Mouse (Mus musculus) urinary bladder, adult 2 months (tissue): ENCODE measurements around the gene Acd. TPM values are rescaled to one million over a fixed set of nuclear protein-coding genes. Genes with fewer than 3 reads are reported as not detected.

ENCODE experiments used
- DNase-seq: peaks from one replicate; pipeline ENCODE4 v3.0.0; 2022; ENCODE audit warnings: low spot score
- polyA plus RNA-seq: library from polyadenylated mRNA; depleted of rRNA; stranded (reverse); fragments of >200 nt; gene quantifications from 2 replicates; pipeline ENCODE4 v1.2.3, GENCODE M21; 2012; rRNA removed

The Acd gene
- polyA plus RNA-seq, 1 experiment = 18.2 TPM

- DNase-seq = no peak
These were observed 52.0 kb downstream of the Acd start for GRCm38 (mm10) chr8:105648929-105649328.

Other genes with a start within 250 kb of the Acd start
- 84.1 and 93.7 TPM in 2 replicates for gene Tppp3, start 229.6 kb downstream of the Acd start, polyA plus RNA-seq
- gene Zdhhc1, start 204.2 kb downstream of the Acd start, polyA plus RNA-seq = 56.7 and 64.7 TPM in 2 replicates
- 0.49 and 0.52 TPM in 2 replicates for gene Hsd11b2, start 182.3 kb downstream of the Acd start, polyA plus RNA-seq
- gene Atp6v0d1, start 135.1 kb downstream of the Acd start, polyA plus RNA-seq = 144 and 148 TPM in 2 replicates
- 12.1 and 26.0 TPM in 2 replicates for gene Ripor1, start 95.8 kb downstream of the Acd start, polyA plus RNA-seq
- gene Ctcf, start 64.5 kb downstream of the Acd start, polyA plus RNA-seq = 21.6 and 31.5 TPM in 2 replicates
- gene Agrp, start 63.7 kb downstream of the Acd start, polyA plus RNA-seq = 0.27 and 0.89 TPM in 2 replicates
- gene Carmil2, start 14.8 kb downstream of the Acd start, polyA plus RNA-seq = 0.53 and 0.61 TPM in 2 replicates
- gene Pard6a, start within 50 bp of the Acd start, polyA plus RNA-seq = 11.2 and 15.4 TPM in 2 replicates
- gene 4933405L10Rik, start 6.6 kb upstream of the Acd start, polyA plus RNA-seq = not detected in 2 replicates
- gene Enkd1, start 7.1 kb upstream of the Acd start, polyA plus RNA-seq = 9.6 and 11.5 TPM in 2 replicates
- gene Gfod2, start 57.6 kb upstream of the Acd start, polyA plus RNA-seq = 5.2 and 5.9 TPM in 2 replicates
- 17.7 and 18.2 TPM in 2 replicates for gene Ranbp10, start 126.2 kb upstream of the Acd start, polyA plus RNA-seq
- not detected in 2 replicates for gene Tsnaxip1, start 126.6 kb upstream of the Acd start, polyA plus RNA-seq
- gene Cenpt, start 152.2 kb upstream of the Acd start, polyA plus RNA-seq = 14.5 and 21.2 TPM in 2 replicates
- gene Thap11, start 154.0 kb upstream of the Acd start, polyA plus RNA-seq = 42.2 and 44.4 TPM in 2 replicates
- gene Nutf2, start 159.5 kb upstream of the Acd start, polyA plus RNA-seq = 79.8 and 95.3 TPM in 2 replicates
- 38.1 and 44.6 TPM in 2 replicates for gene Edc4, start 179.8 kb upstream of the Acd start, polyA plus RNA-seq
- gene Nrn1l, start 192.5 kb upstream of the Acd start, polyA plus RNA-seq = 1.9 and 2.0 TPM in 2 replicates
- 30.0 and 32.6 TPM in 2 replicates for gene Pskh1, start 199.3 kb upstream of the Acd start, polyA plus RNA-seq
- 1.4 and 1.8 TPM in 2 replicates for gene Ctrl, start 232.8 kb upstream of the Acd start, polyA plus RNA-seq
- gene Psmb10, start 237.3 kb upstream of the Acd start, polyA plus RNA-seq = 82.8 and 98.7 TPM in 2 replicates
- 3.7 and 5.2 TPM in 2 replicates for gene Lcat, start 242.3 kb upstream of the Acd start, polyA plus RNA-seq